Mouse (Mus musculus) midbrain, embryonic 15.5 days (tissue): ENCODE data around the gene Uap1l1. TPM values are rescaled to one million over a fixed set of nuclear protein-coding genes. Genes with fewer than 3 reads are reported as not detected.
A peak's percentile ranks its signal among the peaks of the same experiment; 100 is the strongest.

Experiments used
- ATAC-seq: fragments of 200-750 bp; cut with Nextera tagmentation; replicated peaks from 2 replicates; pipeline ENCODE4 v1.8.0; 2017; ENCODE audit warnings: moderate TSS enrichment
- H3K27ac ChIP-seq: fragments of 300-500 bp; sonication (generic); 2 replicates; pipeline ENCODE4 v1.5.1; 2015; ENCODE audit warnings: mild to moderate bottlenecking, inconsistent platforms
- H3K27me3 ChIP-seq: fragments of 300-500 bp; sonication (generic); replicated peaks from 2 replicates; pipeline ENCODE4 v1.6.1; 2015; ENCODE audit warnings: inconsistent platforms
- H3K36me3 ChIP-seq: fragments of 300-500 bp; sonication (generic); replicated peaks from 2 replicates; pipeline ENCODE4 v1.6.1; 2015; ENCODE audit warnings: inconsistent platforms
- H3K4me1 ChIP-seq: fragments of 300-500 bp; sonication (generic); 2 replicates; pipeline ENCODE4 v1.6.1; 2015; ENCODE audit warnings: inconsistent platforms
- H3K4me2 ChIP-seq: fragments of 300-500 bp; sonication (generic); 2 replicates; pipeline ENCODE4 v1.6.1; 2015; ENCODE audit warnings: inconsistent platforms, mild to moderate bottlenecking, moderate library complexity
- H3K4me3 ChIP-seq: fragments of 300-500 bp; sonication (generic); 2 replicates; pipeline ENCODE4 v1.5.1; 2015; ENCODE audit warnings: mild to moderate bottlenecking, inconsistent platforms
- H3K9ac ChIP-seq: fragments of 300-500 bp; sonication (generic); 2 replicates; pipeline ENCODE4 v1.6.1; 2015; ENCODE audit warnings: mild to moderate bottlenecking, inconsistent platforms
- H3K9me3 ChIP-seq: fragments of 300-500 bp; sonication (generic); 2 replicates; pipeline ENCODE4 v1.6.1; 2016; ENCODE audit warnings: inconsistent platforms
- WGBS: fragments of 180-500 bp; shearing (Covaris S2); methylation state at CpG from one replicate; pipeline ENCODE4 v1.1.7; 2015; ENCODE audit warnings: mixed read lengths; 5-methylcytosine and 5-hydroxymethylcytosine counted together
- polyA plus RNA-seq: library from polyadenylated mRNA; unstranded; fragments of >200 nt; fragmentation: Nextera tagmentation; extraction: Ambion mirVana; gene quantifications from 2 replicates; pipeline ENCODE4 v1.2.1, GENCODE M21; 2015

The Uap1l1 gene
- polyA plus RNA-seq, 1 experiment from 2014 or later, result 5.6 TPM

GRCm38 (mm10) chr2:25331470-25331869 is 34.0 kb downstream of the Uap1l1 start:
- Histone ChIP-seq H3K9ac (no peak overlapping the region), H3K27ac (no peak overlapping the region), H3K36me3 (peaks cover 22% of the 10 kb centered on the region; the same call in 1 of the 2 replicates), H3K4me1 (peaks cover 33% of the 10 kb centered on the region), H3K4me3 (peak overlapping the region; percentile 68), H3K4me2 (peak overlapping the region; percentile 73), H3K9me3 (no peaks in the 10 kb centered on the region), H3K27me3 (no peaks in the 10 kb centered on the region)
- ATAC-seq, result no peak
- 63% methylated on average over 9 of the region's 9 CpGs for WGBS

- Histone ChIP-seq H3K4me3 (no peak overlapping the region), H3K27ac (no peak overlapping the region), H3K4me1 (peaks cover 15% of the 10 kb centered on the region), H3K9me3 (no peaks in the 10 kb centered on the region), H3K9ac (no peak overlapping the region), H3K27me3 (no peaks in the 10 kb centered on the region), H3K4me2 (no peak overlapping the region), H3K36me3 (no peaks in the 10 kb centered on the region)
- WGBS, result 37% methylated on average over 7 of the region's 7 CpGs
- ATAC-seq, result no peak
Measured at GRCm38 (mm10) chr2:25328440-25328839, 37.0 kb downstream of the Uap1l1 start.

GRCm38 (mm10) chr2:25326036-25326435 is 39.4 kb downstream of the Uap1l1 start:
- Histone ChIP-seq H3K36me3 (no peaks in the 10 kb centered on the region), H3K9ac (no peak overlapping the region), H3K4me1 (peaks cover under 1% of the 10 kb centered on the region; the same call in 1 of the 2 replicates), H3K4me3 (no peak overlapping the region), H3K4me2 (no peak overlapping the region), H3K27ac (no peak overlapping the region), H3K9me3 (no peaks in the 10 kb centered on the region), H3K27me3 (peaks cover 6% of the 10 kb centered on the region)
- 76% methylated on average over 2 of the region's 2 CpGs for WGBS
- no peak for ATAC-seq

GRCm38 (mm10) chr2:25320084-25320483 is 45.4 kb downstream of the Uap1l1 start:
- no peak for ATAC-seq
- 41% methylated on average over 2 of the region's 2 CpGs for WGBS
- no peak overlapping the region for H3K27ac ChIP-seq

GRCm38 (mm10) chr2:25318971-25319773 is 46.3 kb downstream of the Uap1l1 start, which contains the start of gene Grin1:
Gene Grin1, minus strand, starts transcription at chr2:25319187.
- Histone ChIP-seq H3K4me1 (peaks cover 24% of the 10 kb centered on the region), H3K36me3 (no peaks in the 10 kb centered on the region), H3K27ac (peak within 1 kb of the TSS; percentile 82), H3K9ac (peak within 1 kb of the TSS; percentile 65), H3K9me3 (no peaks in the 10 kb centered on the region), H3K4me3 (peak within 1 kb of the TSS; percentile 53), H3K27me3 (peaks cover 45% of the 10 kb centered on the region), H3K4me2 (peak within 1 kb of the TSS; percentile 61)
- peak; percentile 87 for ATAC-seq
- WGBS, result 8% methylated on average over 58 of the region's 58 CpGs

More at GRCm38 (mm10) chr2:25320084-25320483, 45.4 kb downstream of the Uap1l1 start:
- Histone ChIP-seq H3K36me3 (no peaks in the 10 kb centered on the region), H3K4me3 (no peak overlapping the region), H3K4me1 (peaks cover 24% of the 10 kb centered on the region), H3K9ac (no peak overlapping the region), H3K27me3 (peaks cover 36% of the 10 kb centered on the region), H3K4me2 (no peak overlapping the region), H3K9me3 (no peaks in the 10 kb centered on the region)

GRCm38 (mm10) chr2:25318119-25318966 is 47.1 kb downstream of the Uap1l1 start:
- peak; percentile 74 for ATAC-seq
- H3K27ac ChIP-seq, result peak overlapping the region; percentile 82
- peak overlapping the region; percentile 53 for H3K4me3 ChIP-seq
- no peaks in the 10 kb centered on the region for H3K9me3 ChIP-seq
- peak overlapping the region; percentile 65 for H3K9ac ChIP-seq
- peaks cover 24% of the 10 kb centered on the region for H3K4me1 ChIP-seq
- WGBS, result 5% methylated on average over 31 of the region's 31 CpGs
- H3K36me3 ChIP-seq, result peaks cover 1% of the 10 kb centered on the region; the same call in 1 of the 2 replicates
- peak overlapping the region; percentile 61 for H3K4me2 ChIP-seq
- H3K27me3 ChIP-seq, result peaks cover 53% of the 10 kb centered on the region

- H3K9ac ChIP-seq, result no peak overlapping the region
- ATAC-seq, result 0 out of 2 replicates have a peak, but pooled peaks have one; percentile 25
- no peak overlapping the region for H3K4me2 ChIP-seq
- no peak overlapping the region for H3K4me3 ChIP-seq
- H3K27me3 ChIP-seq, result peaks cover 96% of the 10 kb centered on the region
- 8% methylated on average over 11 of the region's 11 CpGs for WGBS
- no peaks in the 10 kb centered on the region for H3K4me1 ChIP-seq
- H3K27ac ChIP-seq, result no peak overlapping the region
- H3K9me3 ChIP-seq, result no peaks in the 10 kb centered on the region
- peaks cover 22% of the 10 kb centered on the region; the same call in 1 of the 2 replicates for H3K36me3 ChIP-seq
Measured at GRCm38 (mm10) chr2:25311491-25311891, 54.0 kb downstream of the Uap1l1 start.

GRCm38 (mm10) chr2:25310969-25311368 is 54.5 kb downstream of the Uap1l1 start:
- ATAC-seq, result 0 out of 2 replicates have a peak, but pooled peaks have one; percentile 27
- peaks cover 22% of the 10 kb centered on the region; the same call in 1 of the 2 replicates for H3K36me3 ChIP-seq
- no peak overlapping the region for H3K27ac ChIP-seq
- H3K4me1 ChIP-seq, result no peaks in the 10 kb centered on the region
- peaks cover 95% of the 10 kb centered on the region for H3K27me3 ChIP-seq
- H3K9ac ChIP-seq, result no peak overlapping the region
- no peaks in the 10 kb centered on the region for H3K9me3 ChIP-seq
- no peak overlapping the region for H3K4me3 ChIP-seq
- WGBS, result 7% methylated on average over 22 of the region's 22 CpGs
- no peak overlapping the region for H3K4me2 ChIP-seq

- Histone ChIP-seq H3K27ac (no peak overlapping the region), H3K4me2 (no peak overlapping the region), H3K27me3 (peaks cover 87% of the 10 kb centered on the region), H3K36me3 (peaks cover 22% of the 10 kb centered on the region; the same call in 1 of the 2 replicates), H3K4me3 (no peak overlapping the region), H3K9me3 (no peaks in the 10 kb centered on the region), H3K9ac (no peak overlapping the region), H3K4me1 (peaks cover 6% of the 10 kb centered on the region)
- ATAC-seq, result no peak
- WGBS, result 58% methylated on average over 10 of the region's 10 CpGs
Measured at GRCm38 (mm10) chr2:25310180-25310579, 55.3 kb downstream of the Uap1l1 start.

Other genes with a start within 250 kb of the Uap1l1 start
- 15.3 and 18.1 TPM in 2 replicates for gene Nrarp, start 184.9 kb downstream of the Uap1l1 start, polyA plus RNA-seq
- 1.9 and 2.0 TPM in 2 replicates for gene Tor4a, start 168.8 kb downstream of the Uap1l1 start, polyA plus RNA-seq
- gene Nelfb, start 154.2 kb downstream of the Uap1l1 start, polyA plus RNA-seq, result 126 and 129 TPM in 2 replicates
- gene Stpg3, start 151.0 kb downstream of the Uap1l1 start, polyA plus RNA-seq, result not detected in 2 replicates
- gene Fam166a, start 146.9 kb downstream of the Uap1l1 start, polyA plus RNA-seq, result 0.43 and 0.78 TPM in 2 replicates
- 364 and 396 TPM in 2 replicates for gene Tubb4b, start 141.0 kb downstream of the Uap1l1 start, polyA plus RNA-seq
- gene Slc34a3, start 131.3 kb downstream of the Uap1l1 start, polyA plus RNA-seq, result not detected in 2 replicates
- not detected in 2 replicates for gene Rnf224, start 128.9 kb downstream of the Uap1l1 start, polyA plus RNA-seq
- 148 and 150 TPM in 2 replicates for gene Rnf208, start 123.4 kb downstream of the Uap1l1 start, polyA plus RNA-seq
- 0.26 and 0.46 TPM in 2 replicates for gene Cysrt1, start 123.2 kb downstream of the Uap1l1 start, polyA plus RNA-seq
- gene AL732309.1, start 118.8 kb downstream of the Uap1l1 start, polyA plus RNA-seq, result 6.2 and 8.4 TPM in 2 replicates
- gene Tmem203, start 110.2 kb downstream of the Uap1l1 start, polyA plus RNA-seq, result 13.8 and 15.4 TPM in 2 replicates
- 16.7 and 16.9 TPM in 2 replicates for gene Tprn, start 103.1 kb downstream of the Uap1l1 start, polyA plus RNA-seq
- 186 and 197 TPM in 2 replicates for gene Ssna1, start 93.2 kb downstream of the Uap1l1 start, polyA plus RNA-seq
- gene Anapc2, start 93.2 kb downstream of the Uap1l1 start, polyA plus RNA-seq, result 153 and 157 TPM in 2 replicates
- gene Tmem210, start 77.5 kb downstream of the Uap1l1 start, polyA plus RNA-seq, result not detected in 2 replicates
- gene Lrrc26, start 75.8 kb downstream of the Uap1l1 start, polyA plus RNA-seq, result 0.14 and 0.23 TPM in 2 replicates
- gene Grin1, start 46.5 kb downstream of the Uap1l1 start, polyA plus RNA-seq, result 49.1 and 51.5 TPM in 2 replicates
- 44.3 and 50.3 TPM in 2 replicates for gene Man1b1, start 33.3 kb downstream of the Uap1l1 start, polyA plus RNA-seq
- 23.8 and 25.8 TPM in 2 replicates for gene Dpp7, start 9.3 kb downstream of the Uap1l1 start, polyA plus RNA-seq
- gene Sapcd2, start 6.6 kb upstream of the Uap1l1 start, polyA plus RNA-seq, result 11.1 and 14.7 TPM in 2 replicates
- 2.7 and 3.3 TPM in 2 replicates for gene Entpd2, start 30.2 kb upstream of the Uap1l1 start, polyA plus RNA-seq
- 498 and 520 TPM in 2 replicates for gene Npdc1, start 33.7 kb upstream of the Uap1l1 start, polyA plus RNA-seq
- gene Fut7, start 57.6 kb upstream of the Uap1l1 start, polyA plus RNA-seq, result 0.17 and 0.41 TPM in 2 replicates
- 16.4 and 17.6 TPM in 2 replicates for gene Abca2, start 63.0 kb upstream of the Uap1l1 start, polyA plus RNA-seq
- 3.3 and 3.9 TPM in 2 replicates for gene Clic3, start 91.2 kb upstream of the Uap1l1 start, polyA plus RNA-seq
- gene Paxx, start 95.4 kb upstream of the Uap1l1 start, polyA plus RNA-seq, result 119 and 128 TPM in 2 replicates
- gene Ptgds, start 104.4 kb upstream of the Uap1l1 start, polyA plus RNA-seq, result 822 and 843 TPM in 2 replicates
- not detected in 2 replicates for gene Lcn12, start 128.2 kb upstream of the Uap1l1 start, polyA plus RNA-seq
- 147 and 151 TPM in 2 replicates for gene Fbxw5, start 135.1 kb upstream of the Uap1l1 start, polyA plus RNA-seq
- gene C8g, start 136.0 kb upstream of the Uap1l1 start, polyA plus RNA-seq, result 6.4 and 7.4 TPM in 2 replicates
- 18.9 and 21.2 TPM in 2 replicates for gene Traf2, start 181.3 kb upstream of the Uap1l1 start, polyA plus RNA-seq
- 352 and 378 TPM in 2 replicates for gene Edf1, start 192.2 kb upstream of the Uap1l1 start, polyA plus RNA-seq
- gene Mamdc4, start 209.2 kb upstream of the Uap1l1 start, polyA plus RNA-seq, result 4.7 and 4.8 TPM in 2 replicates
- 155 and 162 TPM in 2 replicates for gene Phpt1, start 209.5 kb upstream of the Uap1l1 start, polyA plus RNA-seq
- 13.8 and 14.1 TPM in 2 replicates for gene Ajm1, start 216.1 kb upstream of the Uap1l1 start, polyA plus RNA-seq
- gene Rabl6, start 242.8 kb upstream of the Uap1l1 start, polyA plus RNA-seq, result 71.3 and 75.7 TPM in 2 replicates